Mouse (Mus musculus) thymus, adult 2 months (tissue): Measurements from ENCODE around the gene Ifna4.

Experiments
- CTCF ChIP-seq: fragments of 200-500 bp; IDR thresholded peaks from 2 replicates; pipeline ENCODE4 v1.5.1; 2012; ENCODE audit warnings: mild to moderate bottlenecking, control low read depth, low read length, moderate library complexity, borderline replicate concordance; ENCODE audit not compliant: control insufficient read depth, poor library complexity, insufficient read depth; ENCODE audit errors: extremely low read depth
- POLR2A ChIP-seq: fragments of 200-500 bp; IDR thresholded peaks from 2 replicates; pipeline ENCODE4 v1.6.1; 2012; ENCODE audit warnings: mild to moderate bottlenecking, low read length, control low read depth, moderate library complexity; ENCODE audit not compliant: control insufficient read depth, poor library complexity, insufficient read depth; ENCODE audit errors: extremely low read depth

DNA sequence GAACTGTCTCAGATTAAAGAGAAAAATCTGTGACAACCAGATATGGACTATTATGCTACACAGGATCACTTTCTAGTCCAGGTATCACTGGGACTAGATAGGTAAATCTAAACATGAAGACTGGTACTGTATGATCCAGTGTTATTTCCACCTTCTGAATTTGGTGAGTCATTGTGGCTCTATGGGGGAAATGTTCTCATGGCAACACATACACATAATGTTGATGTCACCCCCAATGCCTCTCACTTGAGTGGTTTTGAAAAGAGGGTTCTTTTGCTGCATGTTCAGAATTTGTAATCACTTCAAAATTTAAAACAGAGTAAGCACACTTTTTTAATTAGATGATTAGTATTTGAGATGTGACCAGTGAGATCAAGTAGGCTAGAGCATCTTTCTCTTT lies 46.6 kb downstream of the Ifna4 start:
- TF ChIP-seq CTCF (no peak), POLR2A (no peak)
